Mouse (Mus musculus): ENCODE data around the gene Efcab11. TPM values are rescaled to one million over a fixed set of nuclear protein-coding genes. Genes with fewer than 3 reads are reported as not detected.

Efcab11 gene
- total and polyA plus RNA-seq, 3 experiments = 2.5 to 3.5 TPM; not detected in 1

- no peaks in the 10 kb centered on the region for H3K79me2 ChIP-seq (ENCODE audit: control insufficient read depth, insufficient read depth, low read length, poor library complexity)
- TF ChIP-seq RAD21 (IDR thresholded peaks at IDR 0.05; ENCODE audit: low read depth, low read length) (peak; percentile 73), SMC3 (IDR thresholded peaks at IDR 0.05; ENCODE audit: low read depth, low read length) (peak; percentile 76), JUND (IDR thresholded peaks at IDR 0.05; ENCODE audit: low read depth, low read length) (no peak), NELFE (IDR thresholded peaks at IDR 0.05; ENCODE audit: low read depth, low read length) (no peak), EP300 (IDR thresholded peaks at IDR 0.05; ENCODE audit: low read depth in 1 of 2, low read length in 2 of 2) (no peak), CTCF (IDR thresholded peaks at IDR 0.05 in 2 of 3, conservative IDR thresholded peaks at IDR 0.05 in 1 of 3; ENCODE audit: control insufficient read depth in 1 of 3, insufficient read depth in 1 of 3, low read depth in 2 of 3, low read length in 3 of 3, poor library complexity in 1 of 3, severe bottlenecking in 1 of 3) (peak in 2 of 3 experiments; percentile 34 to 66; a peak in 4 of 6 replicates), ELF1 (IDR thresholded peaks at IDR 0.05; ENCODE audit: low read depth, low read length) (no peak), ZC3H11A (IDR thresholded peaks at IDR 0.05; ENCODE audit: low read depth, low read length) (peak; percentile 63), NRF1 (IDR thresholded peaks at IDR 0.05; ENCODE audit: insufficient read depth, low read depth, low read length, poor library complexity, severe bottlenecking) (no peak), MYC (IDR thresholded peaks at IDR 0.05; ENCODE audit: low read depth, low read length) (no peak), MAFK (IDR thresholded peaks at IDR 0.05; ENCODE audit: borderline replicate concordance, low read depth, low read length) (no peak)
- no peak overlapping the region for H3K27ac ChIP-seq (ENCODE audit: control insufficient read depth, low read depth, low read length)
- H3K36me3 ChIP-seq (ENCODE audit: control insufficient read depth in 1 of 2, insufficient read depth in 2 of 2, low read length in 2 of 2) = no peaks in the 10 kb centered on the region
- H3K27me3 ChIP-seq (ENCODE audit: control insufficient read depth in 1 of 2, insufficient read depth in 2 of 2, low read length in 2 of 2) = no peaks in the 10 kb centered on the region
- 0 out of 4 replicates have a peak, but pooled peaks cover 0 to 3% of the 10 kb centered on the region in 2 experiments for H3K4me1 ChIP-seq (ENCODE audit: control insufficient read depth in 1 of 2, insufficient read depth in 2 of 2, low read length in 2 of 2)
- DNase-seq (ENCODE audit: low read depth, low spot score) = peak; percentile 50
- no peaks in the 10 kb centered on the region for H3K9me3 ChIP-seq (replicated peaks; ENCODE audit: insufficient read depth, low read length)
- H3K9ac ChIP-seq (ENCODE audit: control insufficient read depth, low read depth, low read length, poor library complexity, severe bottlenecking) = no peak overlapping the region
- no peak overlapping the region for H3K4me3 ChIP-seq (ENCODE audit: control insufficient read depth in 1 of 2, insufficient read depth in 1 of 2, low read depth in 2 of 2, low read length in 2 of 2)
Measured at GRCm38 (mm10) chr12:99838703-99839102, 45.5 kb downstream of the Efcab11 start.

GRCm38 (mm10) chr12:99838109-99838508, 46.1 kb downstream of the Efcab11 start:
- Histone ChIP-seq H3K4me3 (ENCODE audit: control insufficient read depth in 1 of 2, insufficient read depth in 1 of 2, low read depth in 2 of 2, low read length in 2 of 2) (no peak overlapping the region), H3K9ac (ENCODE audit: control insufficient read depth, low read depth, low read length, poor library complexity, severe bottlenecking) (no peak overlapping the region), H3K79me2 (ENCODE audit: control insufficient read depth, insufficient read depth, low read length, poor library complexity) (no peaks in the 10 kb centered on the region), H3K27ac (ENCODE audit: control insufficient read depth, low read depth, low read length) (no peak overlapping the region), H3K27me3 (ENCODE audit: control insufficient read depth in 1 of 2, insufficient read depth in 2 of 2, low read length in 2 of 2) (no peaks in the 10 kb centered on the region), H3K9me3 (replicated peaks; ENCODE audit: insufficient read depth, low read length) (no peaks in the 10 kb centered on the region), H3K4me1 (ENCODE audit: control insufficient read depth in 1 of 2, insufficient read depth in 2 of 2, low read length in 2 of 2) (0 out of 4 replicates have a peak, but pooled peaks cover 0 to 3% of the 10 kb centered on the region in 2 experiments), H3K36me3 (ENCODE audit: control insufficient read depth in 1 of 2, insufficient read depth in 2 of 2, low read length in 2 of 2) (no peaks in the 10 kb centered on the region)
- DNase-seq (ENCODE audit: low read depth, low spot score) = no peak
- no peak for TF ChIP-seq HCFC1 (IDR thresholded peaks at IDR 0.05; ENCODE audit: low read depth, low read length)
- TF ChIP-seq RAD21 (IDR thresholded peaks at IDR 0.05; ENCODE audit: low read depth, low read length) = no peak
- no peak for TF ChIP-seq SMC3 (IDR thresholded peaks at IDR 0.05; ENCODE audit: low read depth, low read length)
- no peak for TF ChIP-seq MAFK (IDR thresholded peaks at IDR 0.05; ENCODE audit: borderline replicate concordance, low read depth, low read length)
- TF ChIP-seq CTCF (IDR thresholded peaks at IDR 0.05 in 2 of 3, conservative IDR thresholded peaks at IDR 0.05 in 1 of 3; ENCODE audit: control insufficient read depth in 1 of 3, insufficient read depth in 1 of 3, low read depth in 2 of 3, low read length in 3 of 3, poor library complexity in 1 of 3, severe bottlenecking in 1 of 3) = no peak
- no peak for TF ChIP-seq MYB (IDR thresholded peaks at IDR 0.05; ENCODE audit: low read depth, low read length)
- no peak for TF ChIP-seq ETS1 (IDR thresholded peaks at IDR 0.05; ENCODE audit: low read depth, low read length)
- TF ChIP-seq ZC3H11A (IDR thresholded peaks at IDR 0.05; ENCODE audit: low read depth, low read length) = no peak
- no peak for TF ChIP-seq BHLHE40 (IDR thresholded peaks at IDR 0.05; ENCODE audit: borderline replicate concordance, low read depth, low read length)
- TF ChIP-seq POLR2A (IDR thresholded peaks at IDR 0.05; ENCODE audit: control insufficient read depth in 1 of 2, insufficient read depth in 1 of 2, low read depth in 1 of 2, low read length in 2 of 2, poor library complexity in 1 of 2) = no peak
- no peak for TF ChIP-seq JUND (IDR thresholded peaks at IDR 0.05; ENCODE audit: low read depth, low read length)
- TF ChIP-seq CHD1 (IDR thresholded peaks at IDR 0.05; ENCODE audit: low read depth, low read length) = no peak
- no peak for TF ChIP-seq ELF1 (IDR thresholded peaks at IDR 0.05; ENCODE audit: low read depth, low read length)
- no peak for TF ChIP-seq UBTF (IDR thresholded peaks at IDR 0.05; ENCODE audit: borderline replicate concordance, insufficient read depth, low read depth, low read length)
- TF ChIP-seq TAL1 (IDR thresholded peaks at IDR 0.05; ENCODE audit: low read length) = no peak
- TF ChIP-seq SIN3A (IDR thresholded peaks at IDR 0.05; ENCODE audit: low read length) = no peak
- no peak for TF ChIP-seq GATA1 (IDR thresholded peaks at IDR 0.05; ENCODE audit: low read depth, low read length)
- TF ChIP-seq ZMIZ1 (IDR thresholded peaks at IDR 0.05; ENCODE audit: low read depth, low read length) = no peak
